Mouse (Mus musculus) urinary bladder, adult 18-20 months (tissue): ENCODE data around the gene Ap4s1.

Experiments
- DNase-seq, 2 experiments: peaks; one replicate each; pipeline ENCODE4 v3.0.0; 2022; ENCODE audit warnings: low spot score in 2 of 2, mixed read lengths in 2 of 2

The Ap4s1 gene

GRCm38 (mm10) chr12:51703859-51704258 lies 13.0 kb downstream of the Ap4s1 start:
- no peak for DNase-seq

GRCm38 (mm10) chr12:51704572-51704971 lies 13.7 kb downstream of the Ap4s1 start:
- DNase-seq, result no peak

GRCm38 (mm10) chr12:51705778-51706177 lies 14.9 kb downstream of the Ap4s1 start:
- no peak for DNase-seq

- DNase-seq, result no peak
These were observed 15.9 kb downstream of the Ap4s1 start for GRCm38 (mm10) chr12:51706673-51707235.

- no peak for DNase-seq
These were observed 18.3 kb downstream of the Ap4s1 start for GRCm38 (mm10) chr12:51708941-51709686.

GRCm38 (mm10) chr12:51709741-51710140 lies 18.9 kb downstream of the Ap4s1 start:
- no peak for DNase-seq

- DNase-seq, result no peak
These were observed 19.3 kb downstream of the Ap4s1 start for GRCm38 (mm10) chr12:51710154-51710553.

- no peak for DNase-seq
These were observed 21.9 kb downstream of the Ap4s1 start for GRCm38 (mm10) chr12:51712685-51713084.

- no peak for DNase-seq
These were observed 27.8 kb downstream of the Ap4s1 start for GRCm38 (mm10) chr12:51718617-51719016.

GRCm38 (mm10) chr12:51721836-51722235 lies 31.0 kb downstream of the Ap4s1 start:
- no peak for DNase-seq

- DNase-seq, result no peak
These were observed 38.2 kb downstream of the Ap4s1 start for GRCm38 (mm10) chr12:51729058-51729457.

GRCm38 (mm10) chr12:51729827-51730226 lies 39.0 kb downstream of the Ap4s1 start:
- DNase-seq, result no peak

- DNase-seq, result peak; percentile 33
These were observed 43.9 kb downstream of the Ap4s1 start for GRCm38 (mm10) chr12:51734605-51735211.

- DNase-seq, result no peak
These were observed 45.0 kb downstream of the Ap4s1 start for GRCm38 (mm10) chr12:51735840-51736271.

- DNase-seq, result no peak
These were observed 45.5 kb downstream of the Ap4s1 start for GRCm38 (mm10) chr12:51736381-51736780.

- no peak for DNase-seq
These were observed 46.0 kb downstream of the Ap4s1 start for GRCm38 (mm10) chr12:51736807-51737206.

GRCm38 (mm10) chr12:51741690-51742089 lies 50.9 kb downstream of the Ap4s1 start:
- no peak for DNase-seq

GRCm38 (mm10) chr12:51744957-51745356 lies 54.1 kb downstream of the Ap4s1 start:
- no peak for DNase-seq

GRCm38 (mm10) chr12:51747348-51747747 lies 56.5 kb downstream of the Ap4s1 start:
- no peak for DNase-seq

- no peak for DNase-seq
These were observed 65.2 kb downstream of the Ap4s1 start for GRCm38 (mm10) chr12:51755938-51756598.

- no peak for DNase-seq
These were observed 65.7 kb downstream of the Ap4s1 start for GRCm38 (mm10) chr12:51756599-51756961.

- no peak for DNase-seq
These were observed 68.5 kb downstream of the Ap4s1 start for GRCm38 (mm10) chr12:51759374-51759773.

GRCm38 (mm10) chr12:51767454-51767853 lies 76.6 kb downstream of the Ap4s1 start:
- no peak for DNase-seq
